Mouse (Mus musculus) ES-Bruce4 (cell line): ENCODE results near the gene Psmc5.

Experiments
- CTCF ChIP-seq: IDR thresholded peaks from one replicate; pipeline ENCODE4 v1.8.1; 2011; ENCODE audit warnings: low read depth, low read length
- POLR2A ChIP-seq: IDR thresholded peaks from one replicate; pipeline ENCODE4 v1.8.1; 2011; ENCODE audit warnings: low read length; ENCODE audit not compliant: insufficient read depth

GRCm38 (mm10) chr11:106216730-106217490, 39.0 kb upstream of the Psmc5 start, which contains the start of gene Ddx42:
- TF ChIP-seq CTCF (no peak), POLR2A (peak; percentile 76)
